Mouse (Mus musculus): ENCODE data around the gene Zic3.

- TF ChIP-seq POLR2A (IDR thresholded peaks at IDR 0.05; ENCODE audit: insufficient read length, low read depth) (no peak), MAX (IDR thresholded peaks at IDR 0.05; ENCODE audit: low read depth) (no peak), TCF12 (IDR thresholded peaks at IDR 0.05; ENCODE audit: insufficient read depth, poor library complexity, severe bottlenecking) (no peak), E2F4 (IDR thresholded peaks at IDR 0.05; ENCODE audit: insufficient read depth) (no peak), MYOG (IDR thresholded peaks at IDR 0.05; ENCODE audit: control insufficient read depth in 1 of 3, insufficient read depth in 1 of 3, insufficient read length in 2 of 3, low read depth in 2 of 3) (no peak)
Observed at GRCm38 (mm10) chrX:58030100-58030834, 7.8 kb downstream of the Zic3 start.
